Mouse (Mus musculus): ENCODE data around the gene Pef1. TPM values are rescaled to one million over a fixed set of nuclear protein-coding genes. Genes with fewer than 3 reads are reported as not detected.

Pef1 gene
- polyA plus RNA-seq, 1 experiment from 2014 or later: 68.8 TPM

GRCm38 (mm10) chr4:130163391-130163861 is 61.1 kb downstream of the Pef1 start:
- Histone ChIP-seq H3K36me3 (ENCODE audit: control insufficient read depth, insufficient read depth, low read length) (no peaks in the 10 kb centered on the region), H3K4me3 (replicated peaks; ENCODE audit: low read depth, low read length) (no peak overlapping the region), H3K27ac (replicated peaks; ENCODE audit: low read depth, low read length) (no peak overlapping the region), H3K9ac (replicated peaks; ENCODE audit: low read length) (0 out of 2 replicates have a peak overlapping the region, but pooled peaks have one; percentile 16), H3K27me3 (ENCODE audit: control insufficient read depth, insufficient read depth, low read length) (peaks cover 16% of the 10 kb centered on the region; the same call in 1 of the 2 replicates), H3K9me3 (ENCODE audit: control insufficient read depth, low read length) (no peaks in the 10 kb centered on the region), H3K4me1 (ENCODE audit: control insufficient read depth, insufficient read depth, low read length) (peaks cover 19% of the 10 kb centered on the region), H3K4me2 (ENCODE audit: low read length) (peak overlapping the region; percentile 16)
- WGBS: 9% methylated on average over 20 of the region's 20 CpGs
- ATAC-seq (ENCODE audit: low FRiP score, low TSS enrichment) (no peak), DNase-seq (no peak)

- DNase-seq: no peak
- Histone ChIP-seq H3K4me3 (replicated peaks; ENCODE audit: low read depth, low read length) (no peak overlapping the region), H3K4me2 (ENCODE audit: low read length) (no peak overlapping the region), H3K4me1 (ENCODE audit: control insufficient read depth, insufficient read depth, low read length) (peaks cover 19% of the 10 kb centered on the region), H3K27me3 (ENCODE audit: control insufficient read depth, insufficient read depth, low read length) (peaks cover 16% of the 10 kb centered on the region; the same call in 1 of the 2 replicates), H3K36me3 (ENCODE audit: control insufficient read depth, insufficient read depth, low read length) (no peaks in the 10 kb centered on the region), H3K9ac (replicated peaks; ENCODE audit: low read length) (no peak overlapping the region), H3K27ac (replicated peaks; ENCODE audit: low read depth, low read length) (no peak overlapping the region), H3K9me3 (ENCODE audit: control insufficient read depth, low read length) (no peaks in the 10 kb centered on the region)
- 78% methylated on average over 6 of the region's 6 CpGs for WGBS
- ATAC-seq (ENCODE audit: low FRiP score, low TSS enrichment): no peak
These were observed 61.8 kb downstream of the Pef1 start for GRCm38 (mm10) chr4:130164121-130164520.

- Histone ChIP-seq H3K27me3 (ENCODE audit: control insufficient read depth, insufficient read depth, low read length) (peaks cover 16% of the 10 kb centered on the region; the same call in 1 of the 2 replicates), H3K9ac (replicated peaks; ENCODE audit: low read length) (no peak overlapping the region), H3K4me2 (ENCODE audit: low read length) (no peak overlapping the region), H3K4me1 (ENCODE audit: control insufficient read depth, insufficient read depth, low read length) (peaks cover 19% of the 10 kb centered on the region), H3K4me3 (replicated peaks; ENCODE audit: low read depth, low read length) (no peak overlapping the region), H3K9me3 (ENCODE audit: control insufficient read depth, low read length) (no peaks in the 10 kb centered on the region), H3K36me3 (ENCODE audit: control insufficient read depth, insufficient read depth, low read length) (no peaks in the 10 kb centered on the region), H3K27ac (replicated peaks; ENCODE audit: low read depth, low read length) (no peak overlapping the region)
- DNase-seq (no peak), ATAC-seq (ENCODE audit: low FRiP score, low TSS enrichment) (no peak)
- WGBS: 80% methylated on average over 18 of the region's 18 CpGs
These were observed 63.7 kb downstream of the Pef1 start for GRCm38 (mm10) chr4:130166061-130166460.

- H3K27me3 ChIP-seq (ENCODE audit: control insufficient read depth, insufficient read depth, low read length): peaks cover 16% of the 10 kb centered on the region; the same call in 1 of the 2 replicates
- H3K36me3 ChIP-seq (ENCODE audit: control insufficient read depth, insufficient read depth, low read length): no peaks in the 10 kb centered on the region
- no peak overlapping the region for H3K4me2 ChIP-seq (ENCODE audit: low read length)
- peaks cover 19% of the 10 kb centered on the region for H3K4me1 ChIP-seq (ENCODE audit: control insufficient read depth, insufficient read depth, low read length)
- no peak for ATAC-seq (ENCODE audit: low FRiP score, low TSS enrichment)
- H3K9me3 ChIP-seq (ENCODE audit: control insufficient read depth, low read length): no peaks in the 10 kb centered on the region
- WGBS: 76% methylated on average over 8 of the region's 8 CpGs
- no peak overlapping the region for H3K4me3 ChIP-seq (replicated peaks; ENCODE audit: low read depth, low read length)
- no peak for DNase-seq
- H3K27ac ChIP-seq (replicated peaks; ENCODE audit: low read depth, low read length): no peak overlapping the region
- no peak overlapping the region for H3K9ac ChIP-seq (replicated peaks; ENCODE audit: low read length)
These were observed 64.2 kb downstream of the Pef1 start for GRCm38 (mm10) chr4:130166592-130166991.

GRCm38 (mm10) chr4:130167321-130167720 is 65.0 kb downstream of the Pef1 start:
- 50% methylated on average over 22 of the region's 22 CpGs for WGBS
- H3K9ac ChIP-seq (replicated peaks; ENCODE audit: low read length): no peak overlapping the region

GRCm38 (mm10) chr4:130167814-130168213 is 65.5 kb downstream of the Pef1 start:
- Histone ChIP-seq H3K4me1 (ENCODE audit: control insufficient read depth, insufficient read depth, low read length) (peaks cover 19% of the 10 kb centered on the region), H3K36me3 (ENCODE audit: control insufficient read depth, insufficient read depth, low read length) (no peaks in the 10 kb centered on the region), H3K27ac (replicated peaks; ENCODE audit: low read depth, low read length) (no peak overlapping the region), H3K9ac (replicated peaks; ENCODE audit: low read length) (no peak overlapping the region), H3K27me3 (ENCODE audit: control insufficient read depth, insufficient read depth, low read length) (peaks cover 16% of the 10 kb centered on the region; the same call in 1 of the 2 replicates), H3K4me3 (replicated peaks; ENCODE audit: low read depth, low read length) (no peak overlapping the region), H3K4me2 (ENCODE audit: low read length) (peak overlapping the region; percentile 17), H3K9me3 (ENCODE audit: control insufficient read depth, low read length) (no peaks in the 10 kb centered on the region)
- no peak for ATAC-seq (ENCODE audit: low FRiP score, low TSS enrichment)
- 46% methylated on average over 9 of the region's 9 CpGs for WGBS
- no peak for DNase-seq

More at GRCm38 (mm10) chr4:130167321-130167720, 65.0 kb downstream of the Pef1 start:
- DNase-seq: no peak
- Histone ChIP-seq H3K4me1 (ENCODE audit: control insufficient read depth, insufficient read depth, low read length) (peaks cover 19% of the 10 kb centered on the region), H3K27ac (replicated peaks; ENCODE audit: low read depth, low read length) (no peak overlapping the region), H3K9me3 (ENCODE audit: control insufficient read depth, low read length) (no peaks in the 10 kb centered on the region), H3K4me3 (replicated peaks; ENCODE audit: low read depth, low read length) (no peak overlapping the region), H3K4me2 (ENCODE audit: low read length) (peak overlapping the region; percentile 13), H3K36me3 (ENCODE audit: control insufficient read depth, insufficient read depth, low read length) (no peaks in the 10 kb centered on the region), H3K27me3 (ENCODE audit: control insufficient read depth, insufficient read depth, low read length) (peaks cover 16% of the 10 kb centered on the region; the same call in 1 of the 2 replicates)
- ATAC-seq (ENCODE audit: low FRiP score, low TSS enrichment): no peak

- no peak overlapping the region for H3K4me3 ChIP-seq (replicated peaks; ENCODE audit: low read depth, low read length)
- peaks cover 12% of the 10 kb centered on the region for H3K4me1 ChIP-seq (ENCODE audit: control insufficient read depth, insufficient read depth, low read length)
- H3K9ac ChIP-seq (replicated peaks; ENCODE audit: low read length): no peak overlapping the region
- no peak overlapping the region for H3K27ac ChIP-seq (replicated peaks; ENCODE audit: low read depth, low read length)
- H3K27me3 ChIP-seq (ENCODE audit: control insufficient read depth, insufficient read depth, low read length): peaks cover 16% of the 10 kb centered on the region
- no peaks in the 10 kb centered on the region for H3K9me3 ChIP-seq (ENCODE audit: control insufficient read depth, low read length)
- no peaks in the 10 kb centered on the region for H3K36me3 ChIP-seq (ENCODE audit: control insufficient read depth, insufficient read depth, low read length)
- ATAC-seq (ENCODE audit: low FRiP score, low TSS enrichment) (no peak), DNase-seq (peak; percentile 55)
- peak overlapping the region; percentile 17 for H3K4me2 ChIP-seq (ENCODE audit: low read length)
- WGBS: 25% methylated on average over 16 of the region's 16 CpGs
These were observed 66.2 kb downstream of the Pef1 start for GRCm38 (mm10) chr4:130168280-130169183.

GRCm38 (mm10) chr4:130169411-130169971 is 67.1 kb downstream of the Pef1 start:
- WGBS: 85% methylated on average over 16 of the region's 16 CpGs
- DNase-seq: no peak
- H3K4me1 ChIP-seq (ENCODE audit: control insufficient read depth, insufficient read depth, low read length): peaks cover 10% of the 10 kb centered on the region; the same call in 1 of the 2 replicates
- no peak overlapping the region for H3K4me3 ChIP-seq (replicated peaks; ENCODE audit: low read depth, low read length)
- no peaks in the 10 kb centered on the region for H3K9me3 ChIP-seq (ENCODE audit: control insufficient read depth, low read length)
- no peaks in the 10 kb centered on the region for H3K36me3 ChIP-seq (ENCODE audit: control insufficient read depth, insufficient read depth, low read length)
- no peak for ATAC-seq (ENCODE audit: low FRiP score, low TSS enrichment)
- no peak overlapping the region for H3K27ac ChIP-seq (replicated peaks; ENCODE audit: low read depth, low read length)
- no peak overlapping the region for H3K4me2 ChIP-seq (ENCODE audit: low read length)
- no peak overlapping the region for H3K9ac ChIP-seq (replicated peaks; ENCODE audit: low read length)
- peaks cover 15% of the 10 kb centered on the region for H3K27me3 ChIP-seq (ENCODE audit: control insufficient read depth, insufficient read depth, low read length)

Measured in midbrain, embryonic 14.5 days (tissue).